Mouse (Mus musculus) v-Abl transformed pro-B cells (cell line): ENCODE data around the gene Cmpk1.

ENCODE experiments used
- in situ Hi-C, 2 experiments: fragments of 400-800 bp; cut with MboI; formaldehyde crosslinking; loops; one replicate each; pipeline ENCODE4 v1.15.1; 2025; ENCODE audit not compliant: unreplicated experiment in 2 of 2

Cmpk1 gene

GRCm38 (mm10) chr4:114909602-114910484 lies 77.2 kb downstream of the Cmpk1 start:
- in situ Hi-C loops, result loop anchor here (5.0 to 10.0 kb wide), 5 partner anchors 65 to 265 kb away; partner anchors contain the start of gene Pdzk1ip1 (in 1 of the 2)
